Mouse (Mus musculus) midbrain, embryonic 16.5 days (tissue): ENCODE results near the gene Akr1b3. TPM values are rescaled to one million over a fixed set of nuclear protein-coding genes. Genes with fewer than 3 reads are reported as not detected.

Source experiments
- ATAC-seq: fragments of 200-750 bp; cut with Nextera tagmentation; 2 replicates; pipeline ENCODE4 v1.8.0; 2017; ENCODE audit warnings: moderate TSS enrichment
- H3K27ac ChIP-seq: fragments of 300-500 bp; sonication (generic); 2 replicates; pipeline ENCODE4 v1.5.1; 2014; ENCODE audit warnings: mild to moderate bottlenecking, low read length, mixed read lengths
- H3K27me3 ChIP-seq: fragments of 300-500 bp; sonication (generic); 2 replicates; pipeline ENCODE4 v1.6.1; 2014; ENCODE audit warnings: low read depth, low read length, mixed read lengths; ENCODE audit not compliant: control insufficient read depth, insufficient read depth
- H3K36me3 ChIP-seq: fragments of 300-500 bp; sonication (generic); 2 replicates; pipeline ENCODE4 v1.6.1; 2014; ENCODE audit warnings: mild to moderate bottlenecking, low read length, moderate library complexity, mixed read lengths; ENCODE audit not compliant: control insufficient read depth, insufficient read depth
- H3K4me1 ChIP-seq: fragments of 300-500 bp; sonication (generic); 2 replicates; pipeline ENCODE4 v1.6.1; 2014; ENCODE audit warnings: mild to moderate bottlenecking, low read length, mixed read lengths; ENCODE audit not compliant: control insufficient read depth, insufficient read depth
- H3K4me2 ChIP-seq: fragments of 300-500 bp; sonication (generic); 2 replicates; pipeline ENCODE4 v1.6.1; 2014; ENCODE audit warnings: mild to moderate bottlenecking, low read length, mixed read lengths
- H3K4me3 ChIP-seq: fragments of 300-500 bp; sonication (generic); 2 replicates; pipeline ENCODE4 v1.5.1; 2014; ENCODE audit warnings: low read depth, mild to moderate bottlenecking, low read length, moderate library complexity, mixed read lengths
- H3K9ac ChIP-seq: fragments of 300-500 bp; sonication (generic); 2 replicates; pipeline ENCODE4 v1.6.1; 2014; ENCODE audit warnings: low read depth, low read length, mixed read lengths
- H3K9me3 ChIP-seq: fragments of 300-500 bp; sonication (generic); replicated peaks from 2 replicates; pipeline ENCODE4 v1.6.1; 2014; ENCODE audit warnings: mild to moderate bottlenecking, low read length, mixed read lengths; ENCODE audit not compliant: control insufficient read depth, poor library complexity, severe bottlenecking
- WGBS: fragments of 180-500 bp; shearing (Covaris S2); extraction: QIAGEN DNeasy Blood & Tissue Kit; methylation state at CpG from one replicate; pipeline ENCODE4 v1.1.7; 2014; 5-methylcytosine and 5-hydroxymethylcytosine counted together
- polyA plus RNA-seq: library from polyadenylated mRNA; unstranded; fragments of >200 nt; fragmentation: Nextera tagmentation; extraction: Ambion mirVana; gene quantifications from 2 replicates; pipeline ENCODE4 v1.2.1, GENCODE M21; 2015

Gene Akr1b3
- polyA plus RNA-seq, 1 experiment from 2014 or later, result 108 TPM

DNA sequence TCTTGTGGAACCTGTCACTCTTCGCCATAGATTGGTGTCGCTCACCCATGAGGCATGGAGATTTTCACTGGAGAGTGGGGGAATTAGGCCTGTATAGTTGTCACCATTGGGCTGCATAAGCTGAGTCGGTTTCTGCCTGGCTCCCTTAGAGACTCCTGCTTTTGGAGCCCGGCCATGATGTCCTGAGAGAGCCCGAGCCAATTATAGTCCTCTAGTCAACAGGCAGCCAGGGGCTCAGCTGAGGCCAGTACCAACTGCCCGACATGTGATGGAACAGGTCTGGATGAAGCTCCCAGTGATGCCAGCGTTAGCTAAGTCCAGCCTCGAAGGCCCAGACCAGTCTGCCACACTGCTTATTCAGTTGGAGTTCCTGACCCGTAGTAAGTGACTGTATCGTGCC, 29.2 kb downstream of the Akr1b3 start:
- Histone ChIP-seq H3K4me1 (no peaks in the 10 kb centered on the region), H3K9me3 (no peaks in the 10 kb centered on the region), H3K4me2 (no peak overlapping the region), H3K36me3 (no peaks in the 10 kb centered on the region), H3K9ac (no peak overlapping the region), H3K27me3 (no peaks in the 10 kb centered on the region), H3K27ac (no peak overlapping the region), H3K4me3 (no peak overlapping the region)
- 78% methylated on average over 10 of the region's 10 CpGs for WGBS
- ATAC-seq, result no peak

DNA sequence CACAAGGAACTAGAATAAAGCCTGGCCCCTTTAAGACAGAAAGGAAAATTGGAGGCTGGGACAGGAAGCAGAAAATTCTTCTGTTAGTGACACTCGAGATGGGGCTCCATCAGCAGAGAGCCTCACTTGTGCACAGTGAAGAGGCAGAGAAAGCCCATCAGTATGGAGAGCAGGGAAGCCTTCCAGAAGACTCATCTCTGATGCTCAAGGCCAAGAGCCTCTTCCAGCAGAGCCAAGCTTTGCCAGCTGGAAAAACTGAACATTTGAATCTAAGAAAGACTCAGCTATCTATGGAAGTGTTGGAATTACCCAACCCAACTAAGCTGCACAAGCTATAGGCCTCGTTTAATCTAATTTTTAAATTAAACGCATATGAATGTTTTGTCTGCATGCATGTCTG, 30.4 kb downstream of the Akr1b3 start:
- Histone ChIP-seq H3K27ac (no peak overlapping the region), H3K9ac (no peak overlapping the region), H3K4me3 (no peak overlapping the region), H3K36me3 (no peaks in the 10 kb centered on the region), H3K27me3 (no peaks in the 10 kb centered on the region), H3K9me3 (no peaks in the 10 kb centered on the region), H3K4me1 (no peaks in the 10 kb centered on the region), H3K4me2 (no peak overlapping the region)
- WGBS, result 83% methylated on average over 3 of the region's 3 CpGs
- ATAC-seq, result no peak

DNA sequence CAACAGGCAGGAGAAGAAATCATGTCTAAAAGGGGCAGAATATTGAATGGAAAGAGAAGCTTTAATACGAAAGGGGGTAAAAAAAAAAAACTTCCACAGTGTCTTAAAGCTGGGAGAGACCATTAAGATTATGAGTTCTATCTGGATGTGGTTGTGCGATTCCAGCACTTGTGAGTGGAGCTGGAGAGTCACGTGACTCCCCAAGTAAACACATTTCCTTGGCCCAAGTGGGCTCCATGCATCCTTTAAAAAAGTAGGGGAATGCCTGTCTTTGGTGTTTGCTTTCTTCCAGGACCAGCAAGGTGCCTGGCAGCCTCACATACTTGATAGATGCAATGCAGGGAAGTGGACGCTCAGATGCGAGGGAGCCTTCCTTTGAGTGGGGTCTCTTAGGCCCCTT, 38.9 kb downstream of the Akr1b3 start:
- H3K36me3 ChIP-seq, result no peaks in the 10 kb centered on the region
- WGBS, result 88% methylated on average over 5 of the region's 5 CpGs
- no peak overlapping the region for H3K4me2 ChIP-seq
- no peaks in the 10 kb centered on the region for H3K27me3 ChIP-seq
- no peak overlapping the region for H3K27ac ChIP-seq
- no peaks in the 10 kb centered on the region for H3K9me3 ChIP-seq
- ATAC-seq, result no peak
- H3K4me3 ChIP-seq, result no peak overlapping the region
- no peaks in the 10 kb centered on the region for H3K4me1 ChIP-seq
- H3K9ac ChIP-seq, result no peak overlapping the region

DNA sequence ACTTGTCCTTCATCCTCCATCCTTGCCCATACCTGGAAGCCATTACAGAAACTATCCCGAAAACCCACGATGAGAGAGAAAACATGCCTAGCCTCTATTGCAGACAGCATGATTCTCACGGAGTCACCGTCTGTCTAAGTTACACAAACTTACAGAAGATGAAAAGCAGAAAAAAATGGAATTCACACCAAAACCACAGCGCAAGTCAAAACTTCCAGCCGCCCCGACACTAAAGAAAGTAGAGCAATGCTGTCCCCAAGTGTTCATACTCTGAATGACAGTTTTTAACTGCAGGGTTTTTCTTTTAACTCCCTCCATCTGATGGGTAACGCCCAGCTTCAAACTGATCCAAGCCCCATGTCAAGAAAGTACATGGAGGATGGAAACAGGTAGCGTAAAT, 39.6 kb downstream of the Akr1b3 start:
- H3K4me2 ChIP-seq, result no peak overlapping the region
- no peak for ATAC-seq
- no peaks in the 10 kb centered on the region for H3K27me3 ChIP-seq
- no peak overlapping the region for H3K9ac ChIP-seq
- H3K4me1 ChIP-seq, result no peaks in the 10 kb centered on the region
- no peak overlapping the region for H3K4me3 ChIP-seq
- H3K27ac ChIP-seq, result no peak overlapping the region
- H3K36me3 ChIP-seq, result no peaks in the 10 kb centered on the region
- H3K9me3 ChIP-seq, result no peaks in the 10 kb centered on the region
- WGBS, result 24% methylated on average over 9 of the region's 9 CpGs

DNA sequence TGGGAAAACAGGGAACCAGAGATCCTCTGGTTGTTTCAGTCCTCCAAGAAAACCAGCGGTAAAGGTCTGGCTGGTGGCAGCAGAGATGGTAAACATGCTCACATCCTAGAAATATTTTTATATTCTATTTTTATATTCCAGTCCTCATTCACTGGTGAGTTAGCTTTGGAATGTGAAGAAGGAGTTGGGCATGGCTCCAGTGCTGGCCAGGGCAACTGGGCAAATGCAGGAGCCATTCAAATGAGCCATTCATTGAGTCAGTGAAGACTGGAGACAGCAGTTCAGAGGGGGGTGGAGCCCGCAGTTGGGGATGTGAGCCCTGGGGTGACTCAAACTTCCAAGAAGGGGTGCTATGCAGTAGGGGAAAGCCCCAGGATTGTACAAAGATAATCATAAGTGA, 42.9 kb downstream of the Akr1b3 start:
- H3K36me3 ChIP-seq, result no peaks in the 10 kb centered on the region
- H3K9ac ChIP-seq, result no peak overlapping the region
- no peaks in the 10 kb centered on the region for H3K9me3 ChIP-seq
- H3K4me1 ChIP-seq, result no peaks in the 10 kb centered on the region
- 95% methylated on average over 2 of the region's 2 CpGs for WGBS
- H3K27me3 ChIP-seq, result no peaks in the 10 kb centered on the region
- no peak overlapping the region for H3K4me3 ChIP-seq
- ATAC-seq, result no peak
- H3K27ac ChIP-seq, result no peak overlapping the region
- no peak overlapping the region for H3K4me2 ChIP-seq

DNA sequence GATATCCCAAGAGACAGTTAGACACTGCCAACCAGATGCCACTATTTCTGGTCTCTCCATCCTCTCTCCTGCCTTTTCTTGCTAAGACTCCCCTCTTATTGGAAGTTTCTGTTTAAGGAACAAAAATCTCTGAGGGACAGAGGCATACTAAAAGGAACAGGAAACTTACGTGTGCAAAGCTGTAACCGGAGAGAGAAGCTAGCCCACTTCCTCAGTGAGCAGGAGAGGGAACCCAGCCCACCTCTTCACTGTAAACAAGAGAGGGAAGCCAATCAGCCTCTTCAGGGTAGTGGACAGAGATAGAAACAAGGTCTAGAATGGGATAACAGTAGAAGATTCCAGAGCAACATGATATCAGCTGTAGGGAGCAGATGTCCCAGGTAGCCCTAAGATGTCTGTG, 44.2 kb downstream of the Akr1b3 start:
- Histone ChIP-seq H3K4me3 (no peak overlapping the region), H3K4me1 (no peaks in the 10 kb centered on the region), H3K36me3 (no peaks in the 10 kb centered on the region), H3K27ac (no peak overlapping the region), H3K9me3 (no peaks in the 10 kb centered on the region), H3K27me3 (no peaks in the 10 kb centered on the region), H3K9ac (no peak overlapping the region), H3K4me2 (no peak overlapping the region)
- WGBS, result 87% methylated on average over 2 of the region's 2 CpGs
- ATAC-seq, result no peak

DNA sequence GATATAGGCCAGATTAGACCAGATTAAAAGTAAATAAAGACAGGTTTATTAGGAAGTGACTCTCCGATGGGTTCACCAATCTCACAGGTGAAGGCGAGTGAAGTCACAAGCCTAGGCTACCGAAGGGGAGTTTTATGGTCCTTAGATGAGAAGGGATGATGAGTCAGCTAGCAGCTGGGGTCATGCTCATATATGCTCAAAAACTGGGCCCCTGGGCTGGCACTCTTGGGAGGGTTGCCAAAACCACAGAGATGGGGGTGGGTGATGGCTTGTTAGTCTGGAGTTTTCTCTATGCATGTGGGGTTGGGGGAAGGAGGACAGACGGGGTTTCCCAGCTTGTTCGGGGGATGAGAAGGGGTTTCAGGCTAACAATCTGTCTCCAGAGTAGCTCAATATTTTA, 44.8 kb downstream of the Akr1b3 start:
- no peaks in the 10 kb centered on the region for H3K36me3 ChIP-seq
- WGBS, result 96% methylated on average over 5 of the region's 5 CpGs
- no peaks in the 10 kb centered on the region for H3K9me3 ChIP-seq
- H3K9ac ChIP-seq, result no peak overlapping the region
- ATAC-seq, result no peak
- H3K4me3 ChIP-seq, result no peak overlapping the region
- no peak overlapping the region for H3K27ac ChIP-seq
- H3K27me3 ChIP-seq, result no peaks in the 10 kb centered on the region
- H3K4me1 ChIP-seq, result no peaks in the 10 kb centered on the region
- H3K4me2 ChIP-seq, result no peak overlapping the region

DNA sequence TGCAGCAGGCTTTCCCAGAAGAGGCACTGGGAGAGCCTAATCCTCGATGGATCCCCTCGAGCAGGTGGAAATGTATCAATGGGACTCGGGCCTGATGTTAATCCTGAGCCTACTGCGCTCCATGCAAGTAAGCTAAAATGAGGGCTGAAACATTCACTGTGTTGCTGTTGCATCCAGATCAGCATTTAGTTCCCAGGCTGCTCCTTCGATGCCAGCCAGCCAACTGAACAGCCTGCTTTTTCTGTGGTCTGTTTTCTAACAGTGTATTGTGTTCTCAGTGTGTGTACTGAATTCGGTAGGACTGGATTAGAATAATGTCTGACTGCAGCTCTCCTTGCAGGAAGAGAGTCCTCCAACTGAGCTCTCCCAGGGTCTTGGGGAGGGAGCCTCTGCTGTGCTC, 46.6 kb downstream of the Akr1b3 start:
- H3K36me3 ChIP-seq, result no peaks in the 10 kb centered on the region
- 0 out of 2 replicates have a peak overlapping the region, but pooled peaks have one; percentile 51 for H3K27ac ChIP-seq
- ATAC-seq, result peak; percentile 21; the same call in 1 of the 2 replicates
- H3K4me3 ChIP-seq, result no peak overlapping the region
- no peaks in the 10 kb centered on the region for H3K27me3 ChIP-seq
- no peak overlapping the region for H3K9ac ChIP-seq
- 22% methylated on average over 6 of the region's 6 CpGs for WGBS
- no peaks in the 10 kb centered on the region for H3K4me1 ChIP-seq
- no peak overlapping the region for H3K4me2 ChIP-seq
- no peaks in the 10 kb centered on the region for H3K9me3 ChIP-seq

DNA sequence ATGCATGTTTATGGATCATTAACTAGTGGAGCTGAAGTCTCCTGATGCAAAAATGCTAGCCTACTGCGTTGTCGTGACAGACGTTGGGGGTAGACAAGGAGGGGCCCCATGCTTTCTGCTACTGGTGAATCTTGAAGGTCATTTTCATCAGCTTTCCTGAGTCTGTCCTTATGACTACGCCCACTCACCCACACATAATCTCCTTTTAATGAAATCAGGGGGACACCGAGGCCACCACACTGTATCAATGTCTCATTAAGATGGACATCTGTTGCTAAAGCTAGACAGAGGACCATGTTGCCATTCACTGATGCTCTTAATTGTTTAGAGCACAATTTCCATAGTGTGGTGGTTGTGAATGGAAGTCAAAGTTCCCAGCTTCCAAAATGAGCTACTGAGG, 58.7 kb downstream of the Akr1b3 start:
- H3K27ac ChIP-seq, result no peak overlapping the region
- no peaks in the 10 kb centered on the region for H3K27me3 ChIP-seq
- no peak overlapping the region for H3K4me2 ChIP-seq
- H3K36me3 ChIP-seq, result no peaks in the 10 kb centered on the region
- H3K9ac ChIP-seq, result no peak overlapping the region
- H3K4me3 ChIP-seq, result no peak overlapping the region
- H3K4me1 ChIP-seq, result no peaks in the 10 kb centered on the region
- no peaks in the 10 kb centered on the region for H3K9me3 ChIP-seq
- 53% methylated on average over 5 of the region's 5 CpGs for WGBS
- ATAC-seq, result no peak
